Mouse (Mus musculus): ENCODE results near the gene Atp10b. TPM values are rescaled to one million over a fixed set of nuclear protein-coding genes. Genes with fewer than 3 reads are reported as not detected.

The Atp10b gene
- total and polyA plus RNA-seq, 2 experiments from 2014 or later: 2.7 TPM; not detected in 1

- no peak for DNase-seq (ENCODE audit: low spot score)
- H3K9me3 ChIP-seq (replicated peaks; ENCODE audit: control insufficient read depth, low read length): no peaks in the 10 kb centered on the region
- H3K27me3 ChIP-seq (ENCODE audit: control insufficient read depth, insufficient read depth, low read length): no peaks in the 10 kb centered on the region
- H3K27ac ChIP-seq (ENCODE audit: low read depth): no peak overlapping the region
- no peak overlapping the region for H3K4me2 ChIP-seq (ENCODE audit: low read depth, low read length)
- H3K9ac ChIP-seq (replicated peaks; ENCODE audit: low read depth, low read length): no peak overlapping the region
- H3K4me1 ChIP-seq (ENCODE audit: control insufficient read depth, insufficient read depth): no peaks in the 10 kb centered on the region
- ATAC-seq (ENCODE audit: insufficient read depth, low read depth): no peak
- H3K36me3 ChIP-seq (replicated peaks; ENCODE audit: control insufficient read depth, insufficient read depth, low read length): no peaks in the 10 kb centered on the region
- no peak for TF ChIP-seq CTCF (IDR thresholded peaks at IDR 0.05; ENCODE audit: low read depth)
- H3K4me3 ChIP-seq (ENCODE audit: low read depth, low read length): no peak overlapping the region
Observed at GRCm38 (mm10) chr11:43199358-43199757, 49.7 kb downstream of the Atp10b start.

- WGBS: 77% methylated on average over 2 of the region's 2 CpGs
- Histone ChIP-seq H3K9ac (replicated peaks; ENCODE audit: low read depth, low read length) (no peak overlapping the region), H3K4me2 (ENCODE audit: low read depth, low read length) (no peak overlapping the region), H3K4me3 (ENCODE audit: low read depth, low read length) (no peak overlapping the region), H3K27me3 (ENCODE audit: control insufficient read depth, insufficient read depth, low read length) (no peaks in the 10 kb centered on the region), H3K36me3 (replicated peaks; ENCODE audit: control insufficient read depth, insufficient read depth, low read length) (no peaks in the 10 kb centered on the region), H3K4me1 (ENCODE audit: control insufficient read depth, insufficient read depth) (no peaks in the 10 kb centered on the region), H3K9me3 (replicated peaks; ENCODE audit: control insufficient read depth, low read length) (no peaks in the 10 kb centered on the region), H3K27ac (ENCODE audit: low read depth) (no peak overlapping the region)
- DNase-seq (ENCODE audit: low spot score) (no peak), ATAC-seq (ENCODE audit: insufficient read depth, low read depth) (no peak)
- TF ChIP-seq EP300 (IDR thresholded peaks at IDR 0.05; ENCODE audit: low read depth): no peak
- TF ChIP-seq CTCF (IDR thresholded peaks at IDR 0.05; ENCODE audit: low read depth): no peak
Observed at GRCm38 (mm10) chr11:43200089-43200488, 50.4 kb downstream of the Atp10b start.

GRCm38 (mm10) chr11:43203580-43203979 lies 53.9 kb downstream of the Atp10b start:
- WGBS: 66% methylated on average over 3 of the region's 3 CpGs
- Histone ChIP-seq H3K9ac (replicated peaks; ENCODE audit: low read depth, low read length) (no peak overlapping the region), H3K27ac (ENCODE audit: low read depth) (no peak overlapping the region), H3K4me3 (ENCODE audit: low read depth, low read length) (no peak overlapping the region), H3K9me3 (replicated peaks; ENCODE audit: control insufficient read depth, low read length) (no peaks in the 10 kb centered on the region), H3K27me3 (ENCODE audit: control insufficient read depth, insufficient read depth, low read length) (no peaks in the 10 kb centered on the region), H3K4me1 (ENCODE audit: control insufficient read depth, insufficient read depth) (no peaks in the 10 kb centered on the region), H3K4me2 (ENCODE audit: low read depth, low read length) (no peak overlapping the region), H3K36me3 (replicated peaks; ENCODE audit: control insufficient read depth, insufficient read depth, low read length) (no peaks in the 10 kb centered on the region)
- no peak for ATAC-seq (ENCODE audit: insufficient read depth, low read depth)
- TF ChIP-seq CTCF (IDR thresholded peaks at IDR 0.05; ENCODE audit: low read depth) (no peak), EP300 (IDR thresholded peaks at IDR 0.05; ENCODE audit: low read depth) (no peak)
- DNase-seq (ENCODE audit: low spot score): no peak

GRCm38 (mm10) chr11:43213134-43213533 lies 63.5 kb downstream of the Atp10b start:
- Histone ChIP-seq H3K4me3 (ENCODE audit: low read depth, low read length) (no peak overlapping the region), H3K9ac (replicated peaks; ENCODE audit: low read depth, low read length) (no peak overlapping the region), H3K27ac (ENCODE audit: low read depth) (no peak overlapping the region), H3K9me3 (replicated peaks; ENCODE audit: control insufficient read depth, low read length) (no peaks in the 10 kb centered on the region), H3K36me3 (replicated peaks; ENCODE audit: control insufficient read depth, insufficient read depth, low read length) (no peaks in the 10 kb centered on the region), H3K4me2 (ENCODE audit: low read depth, low read length) (no peak overlapping the region), H3K4me1 (ENCODE audit: control insufficient read depth, insufficient read depth) (peaks cover 11% of the 10 kb centered on the region; the same call in 1 of the 2 replicates), H3K27me3 (ENCODE audit: control insufficient read depth, insufficient read depth, low read length) (no peaks in the 10 kb centered on the region)
- DNase-seq (ENCODE audit: low spot score) (no peak), ATAC-seq (ENCODE audit: insufficient read depth, low read depth) (no peak)
- peak; percentile 65 for TF ChIP-seq CTCF (IDR thresholded peaks at IDR 0.05; ENCODE audit: low read depth)
- no peak for TF ChIP-seq EP300 (IDR thresholded peaks at IDR 0.05; ENCODE audit: low read depth)
- WGBS: 15% methylated on average over 1 of the region's 1 CpGs

- H3K27me3 ChIP-seq (ENCODE audit: control insufficient read depth, insufficient read depth, low read length): no peaks in the 10 kb centered on the region
- no peak overlapping the region for H3K27ac ChIP-seq (ENCODE audit: low read depth)
- H3K9ac ChIP-seq (replicated peaks; ENCODE audit: low read depth, low read length): no peak overlapping the region
- H3K4me3 ChIP-seq (ENCODE audit: low read depth, low read length): no peak overlapping the region
- H3K9me3 ChIP-seq (replicated peaks; ENCODE audit: control insufficient read depth, low read length): no peaks in the 10 kb centered on the region
- peaks cover 11% of the 10 kb centered on the region; the same call in 1 of the 2 replicates for H3K4me1 ChIP-seq (ENCODE audit: control insufficient read depth, insufficient read depth)
- no peak overlapping the region for H3K4me2 ChIP-seq (ENCODE audit: low read depth, low read length)
- ATAC-seq (ENCODE audit: insufficient read depth, low read depth) (no peak), DNase-seq (ENCODE audit: low spot score) (no peak)
- TF ChIP-seq EP300 (IDR thresholded peaks at IDR 0.05; ENCODE audit: low read depth) (no peak), CTCF (IDR thresholded peaks at IDR 0.05; ENCODE audit: low read depth) (no peak)
- H3K36me3 ChIP-seq (replicated peaks; ENCODE audit: control insufficient read depth, insufficient read depth, low read length): no peaks in the 10 kb centered on the region
- 81% methylated on average over 1 of the region's 1 CpGs for WGBS
Observed at GRCm38 (mm10) chr11:43213740-43214139, 64.1 kb downstream of the Atp10b start.

GRCm38 (mm10) chr11:43217021-43217420 lies 67.3 kb downstream of the Atp10b start:
- WGBS: 15% methylated on average over 4 of the region's 4 CpGs
- peak; percentile 26 for DNase-seq (ENCODE audit: low spot score)
- H3K9me3 ChIP-seq (replicated peaks; ENCODE audit: control insufficient read depth, low read length): no peaks in the 10 kb centered on the region
- TF ChIP-seq EP300 (IDR thresholded peaks at IDR 0.05; ENCODE audit: low read depth): no peak
- TF ChIP-seq CTCF (IDR thresholded peaks at IDR 0.05; ENCODE audit: low read depth): no peak
- no peak overlapping the region for H3K4me2 ChIP-seq (ENCODE audit: low read depth, low read length)
- H3K27me3 ChIP-seq (ENCODE audit: control insufficient read depth, insufficient read depth, low read length): no peaks in the 10 kb centered on the region
- no peak for ATAC-seq (ENCODE audit: insufficient read depth, low read depth)
- H3K27ac ChIP-seq (ENCODE audit: low read depth): no peak overlapping the region
- peaks cover 11% of the 10 kb centered on the region; the same call in 1 of the 2 replicates for H3K4me1 ChIP-seq (ENCODE audit: control insufficient read depth, insufficient read depth)
- no peaks in the 10 kb centered on the region for H3K36me3 ChIP-seq (replicated peaks; ENCODE audit: control insufficient read depth, insufficient read depth, low read length)
- no peak overlapping the region for H3K9ac ChIP-seq (replicated peaks; ENCODE audit: low read depth, low read length)
- no peak overlapping the region for H3K4me3 ChIP-seq (ENCODE audit: low read depth, low read length)
